Mouse (Mus musculus) kidney, adult 2 months (tissue): ENCODE data around the gene Carmil1. TPM values are rescaled to one million over a fixed set of nuclear protein-coding genes. Genes with fewer than 3 reads are reported as not detected.

Experiments used
- DNase-seq: peaks from one replicate; pipeline ENCODE4 v3.0.0; 2021
- H3K27ac ChIP-seq: fragments of 200-500 bp; 2 replicates; pipeline ENCODE4 v1.5.1; 2012; ENCODE audit warnings: low read depth, low read length, control low read depth, inconsistent platforms; ENCODE audit not compliant: insufficient read depth
- H3K27me3 ChIP-seq: fragments of 200-500 bp; replicated peaks from 2 replicates; pipeline ENCODE4 v1.6.1; 2012; ENCODE audit warnings: mild to moderate bottlenecking, moderate library complexity, low read length, inconsistent platforms; ENCODE audit not compliant: control insufficient read depth, insufficient read depth
- H3K36me3 ChIP-seq: fragments of 200-500 bp; 2 replicates; pipeline ENCODE4 v1.6.1; 2012; ENCODE audit warnings: mild to moderate bottlenecking, moderate library complexity, low read length, inconsistent platforms; ENCODE audit not compliant: control insufficient read depth, insufficient read depth
- H3K4me1 ChIP-seq: fragments of 200-500 bp; 2 replicates; pipeline ENCODE4 v1.6.1; 2011; ENCODE audit warnings: low read length; ENCODE audit not compliant: control insufficient read depth, insufficient read depth
- H3K4me3 ChIP-seq: fragments of 200-500 bp; 2 replicates; pipeline ENCODE4 v1.5.1; 2011; ENCODE audit warnings: mild to moderate bottlenecking, low read depth, low read length, control low read depth; ENCODE audit not compliant: insufficient read depth
- CTCF ChIP-seq: fragments of 200-500 bp; conservative IDR thresholded peaks from 2 replicates; pipeline ENCODE4 v1.5.1; 2011; ENCODE audit warnings: low read depth, mild to moderate bottlenecking, control low read depth, low read length, moderate library complexity, mixed read lengths; ENCODE audit not compliant: insufficient read depth, insufficient read length
- POLR2A ChIP-seq: fragments of 200-500 bp; IDR thresholded peaks from one replicate; pipeline ENCODE4 v1.6.1; 2011; ENCODE audit warnings: low read depth, low read length, control low read depth
- WGBS: fragments of 180-500 bp; shearing (Covaris S2); methylation state at CpG from one replicate; pipeline ENCODE4 v1.1.7; 2018; 5-methylcytosine and 5-hydroxymethylcytosine counted together
- polyA plus RNA-seq: library from polyadenylated mRNA; depleted of rRNA; stranded (reverse); fragments of >200 nt; gene quantifications from 2 replicates; pipeline ENCODE4 v1.2.3, GENCODE M21; 2012; rRNA removed

Gene Carmil1
- polyA plus RNA-seq, 1 experiment: 7.7 TPM

- DNase-seq: no peak
- no peak overlapping the region for H3K27ac ChIP-seq
- no peaks in the 10 kb centered on the region for H3K4me1 ChIP-seq
- TF ChIP-seq POLR2A: no peak
- TF ChIP-seq CTCF: no peak
- WGBS: 71% methylated on average over 2 of the region's 2 CpGs
- no peaks in the 10 kb centered on the region for H3K27me3 ChIP-seq
- no peaks in the 10 kb centered on the region for H3K36me3 ChIP-seq
- H3K4me3 ChIP-seq: no peak overlapping the region
These were observed 315.7 kb downstream of the Carmil1 start for GRCm38 (mm10) chr13:23964909-23965308.

Other genes starting within 250 kb of the Carmil1 start
- gene Cmah, start 46.6 kb upstream of the Carmil1 start, polyA plus RNA-seq: 7.9 and 8.3 TPM in 2 replicates